Mouse (Mus musculus): ENCODE measurements around the gene Cnksr3.
A peak's percentile ranks its signal among the peaks of the same experiment; 100 is the strongest.

The Cnksr3 gene

DNA sequence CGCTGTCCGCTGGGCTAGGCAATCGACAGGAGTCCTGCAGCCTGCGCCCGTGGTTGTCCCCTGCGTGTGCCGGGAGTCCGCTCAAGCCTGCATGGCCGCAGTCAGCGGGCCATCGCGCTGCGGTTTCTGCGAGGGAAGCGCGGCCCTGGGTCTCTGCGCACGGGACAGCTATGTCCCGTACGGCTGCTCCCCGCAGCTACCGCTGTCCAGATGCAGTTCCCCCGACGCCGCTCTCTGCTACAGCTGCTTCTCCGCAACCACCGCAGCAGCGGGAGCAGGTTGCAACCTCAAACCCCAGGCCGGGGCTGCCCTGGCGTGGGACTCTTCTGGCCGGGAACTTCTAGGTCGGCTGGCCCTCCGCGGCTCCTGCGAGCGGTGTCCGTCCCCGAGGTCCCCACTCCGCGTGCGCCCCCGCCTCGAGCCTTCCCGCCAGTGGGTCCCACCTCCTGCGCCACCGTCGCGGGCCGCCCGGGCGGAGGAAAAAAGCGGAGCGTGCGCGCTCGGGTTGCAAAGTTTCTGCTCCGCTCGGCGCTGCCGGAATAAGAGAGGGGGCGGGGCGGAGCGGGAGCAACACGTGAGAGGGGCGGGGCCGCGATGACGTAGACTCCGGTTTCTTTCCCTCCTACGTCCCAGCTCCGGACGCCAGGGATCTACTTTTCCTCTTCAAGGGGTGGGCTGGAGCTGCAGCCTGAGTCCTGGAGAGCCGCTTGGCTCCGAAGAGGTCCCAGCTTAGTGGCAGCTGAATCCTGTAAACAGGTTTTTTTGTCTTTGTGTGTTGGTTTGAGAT, at the start of gene Cnksr3:
TSS of gene Cnksr3 (minus strand) at position 542 of the 787 bp plus-strand sequence.
- peak; percentile 96 for DNase-seq (ENCODE audit: low spot score)

DNA sequence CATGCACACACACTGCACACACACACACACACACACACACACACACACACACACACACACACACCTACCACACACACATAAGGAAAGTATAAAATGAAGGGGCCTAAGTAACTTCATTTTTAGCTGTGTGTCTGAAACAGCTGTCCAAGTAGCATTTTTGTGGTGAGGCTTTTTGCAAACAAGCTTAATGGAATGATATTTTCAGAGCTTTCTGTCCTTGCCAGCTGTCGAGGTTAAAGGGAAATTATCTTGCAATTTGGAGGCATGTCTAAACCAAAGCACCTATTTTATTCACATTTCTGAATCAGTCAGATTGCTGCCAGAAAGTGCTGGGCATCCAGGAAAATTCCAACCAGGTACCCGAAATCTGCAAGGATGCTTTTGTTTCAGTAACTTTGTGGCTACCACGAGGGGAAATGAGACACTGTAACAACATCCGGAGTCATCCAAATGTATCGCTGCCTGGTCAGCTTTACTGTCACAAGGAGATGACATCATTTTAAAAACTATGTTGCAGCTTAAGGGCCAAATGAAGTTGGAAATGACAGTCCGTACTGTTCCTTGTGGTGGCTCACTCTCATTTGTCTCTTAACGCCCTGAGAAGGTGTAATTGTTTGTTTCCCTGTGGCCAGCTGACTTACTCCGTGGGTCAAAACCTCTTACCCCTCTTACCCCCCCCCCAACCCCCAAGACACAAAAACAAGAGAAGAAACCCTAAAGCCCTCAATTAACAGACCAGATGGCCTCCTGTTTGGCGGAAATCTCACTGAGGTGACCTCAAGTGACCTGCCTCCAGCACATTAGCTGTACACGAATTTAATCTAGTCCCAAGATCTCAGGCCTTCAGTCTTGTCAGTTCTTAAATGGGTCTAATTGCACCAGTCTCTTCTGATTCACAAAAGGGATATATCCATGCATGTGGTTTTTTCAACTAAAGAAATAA, 48.4 kb upstream of the Cnksr3 start:
- DNase-seq (ENCODE audit: low spot score) = no peak

DNA sequence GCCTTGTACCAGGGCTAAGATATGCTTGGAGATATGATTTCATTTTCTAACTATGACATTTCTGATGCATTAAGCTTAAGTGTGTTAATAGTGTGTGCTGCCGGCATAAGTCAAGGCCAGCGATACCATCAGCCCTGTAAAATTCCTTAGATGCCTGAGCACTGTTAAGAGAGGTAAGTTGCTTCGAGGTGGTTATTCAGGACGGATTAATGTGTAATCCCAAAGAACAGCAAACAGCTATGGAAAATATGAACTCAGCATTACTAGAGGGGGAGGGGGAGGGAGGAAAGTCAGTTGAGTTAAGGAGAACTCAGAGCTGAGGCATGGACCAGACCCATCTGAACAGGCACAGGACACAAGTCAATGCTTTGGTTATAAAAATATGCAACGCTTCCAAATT, 46.6 kb upstream of the Cnksr3 start:
- peak; percentile 1 for DNase-seq (ENCODE audit: low spot score)

DNA sequence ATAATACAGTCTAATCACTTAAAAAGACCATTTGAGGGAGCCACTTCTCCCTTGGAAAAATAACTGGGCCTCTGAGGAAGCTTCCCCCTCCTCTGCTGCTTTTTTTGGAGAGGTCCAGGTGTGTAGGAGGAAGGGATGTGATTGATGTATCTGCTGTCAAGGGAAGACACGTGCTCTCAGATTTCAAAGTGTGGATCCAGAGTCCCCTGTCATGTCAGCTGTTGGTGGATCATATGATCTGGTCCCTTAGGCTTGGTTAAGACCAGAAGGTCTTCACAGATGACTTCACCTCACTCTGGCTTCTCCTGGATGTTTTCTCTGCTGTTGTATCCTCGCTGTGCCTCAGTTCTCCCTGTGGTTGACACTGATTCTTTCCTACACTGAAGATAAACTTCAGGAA, 38.4 kb upstream of the Cnksr3 start:
- no peak for DNase-seq (ENCODE audit: low spot score)

DNA sequence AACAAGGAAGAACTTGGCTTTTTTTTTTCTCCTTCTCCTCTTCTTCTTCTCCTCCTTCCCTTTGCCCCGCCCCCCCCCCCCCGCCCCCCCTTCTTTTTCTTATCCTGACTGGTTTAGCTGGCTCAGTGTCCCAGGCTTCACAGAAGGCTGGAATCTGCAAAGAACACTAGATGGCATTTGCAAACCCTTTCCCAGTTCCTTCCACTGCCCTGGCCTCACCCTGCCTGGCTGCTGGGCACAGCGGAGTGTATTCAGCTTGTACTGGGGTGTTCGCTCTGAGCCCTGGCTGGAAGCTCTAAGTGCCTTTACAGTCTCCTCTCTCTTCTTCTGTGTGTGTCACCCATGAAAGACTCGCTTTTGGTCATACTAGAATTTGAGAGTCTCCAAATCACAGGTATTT, 22.6 kb upstream of the Cnksr3 start:
- DNase-seq (ENCODE audit: low spot score) = no peak

DNA sequence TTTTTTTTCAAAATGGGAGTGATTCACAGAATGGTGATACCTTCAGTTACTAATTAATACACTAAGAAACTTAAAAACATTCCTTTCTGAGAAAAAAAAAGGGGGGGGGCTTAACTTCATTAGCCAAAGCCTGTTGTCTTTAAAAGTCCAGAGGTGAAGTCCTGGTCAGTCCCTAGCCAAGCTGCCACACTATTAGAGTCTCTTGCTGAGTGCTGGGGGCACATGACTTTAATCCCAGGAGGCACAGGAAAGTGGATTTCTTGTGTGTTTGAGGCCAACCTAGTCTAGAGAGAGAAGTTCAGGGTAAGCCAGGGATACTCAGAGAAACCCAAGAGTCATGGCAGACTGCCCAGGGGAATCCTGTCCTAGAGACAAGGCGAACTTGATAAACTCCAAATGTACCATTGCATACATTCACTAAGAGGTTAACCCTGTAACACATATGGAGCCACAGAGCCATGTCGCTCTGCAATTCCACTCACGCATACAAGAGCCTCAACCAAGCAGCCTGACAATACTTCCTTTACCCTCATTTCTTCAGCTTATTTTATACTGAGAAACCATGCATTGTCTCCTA, 5.6 kb upstream of the Cnksr3 start:
- DNase-seq (ENCODE audit: low spot score) = no peak

DNA sequence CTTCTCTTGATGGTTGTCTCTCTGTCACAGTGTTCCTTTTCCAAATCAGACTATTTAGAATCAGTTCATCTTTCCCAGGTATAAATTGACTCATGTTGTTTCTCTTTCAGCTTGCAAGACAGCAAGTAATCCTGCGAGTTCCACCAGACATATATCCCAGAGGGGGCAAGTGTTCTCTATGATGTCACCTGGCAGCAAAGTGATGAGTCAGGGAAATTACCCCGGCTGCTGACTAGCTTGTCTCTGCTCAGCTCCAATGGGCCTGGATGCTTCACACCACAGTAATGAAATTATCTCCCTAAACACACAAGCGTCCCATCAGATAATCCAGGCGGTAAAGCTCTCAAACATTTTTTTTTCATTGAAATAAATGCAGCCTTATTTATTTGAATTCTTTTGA, 2.7 kb upstream of the Cnksr3 start:
- DNase-seq (ENCODE audit: low spot score) = no peak

DNA sequence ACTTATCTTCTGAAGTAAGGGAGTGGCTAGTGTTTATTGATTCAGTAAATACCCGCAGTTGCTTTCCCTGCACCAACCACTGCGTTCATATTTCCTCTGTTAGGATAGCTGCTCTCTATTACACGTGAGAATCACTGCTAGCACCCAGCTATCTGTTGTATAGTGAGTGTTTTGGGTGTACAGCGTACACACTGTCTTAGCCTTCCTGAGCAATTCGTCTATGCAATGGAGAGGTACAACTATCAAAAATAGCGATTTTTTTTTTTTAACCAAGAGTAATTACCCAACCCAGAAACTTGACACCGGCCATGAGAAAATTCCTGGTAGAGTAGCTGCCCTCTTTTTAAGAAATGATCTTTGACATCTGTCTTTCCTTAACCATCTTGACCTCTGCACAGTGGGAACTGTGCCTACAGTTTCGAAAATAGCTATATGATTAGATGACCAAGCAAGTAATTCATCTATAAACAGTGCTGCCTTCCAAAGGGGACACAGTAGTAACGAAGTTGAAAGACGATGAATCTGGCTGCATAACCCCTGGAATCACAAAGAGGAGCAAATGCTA, 1.1 kb upstream of the Cnksr3 start:
- DNase-seq (ENCODE audit: low spot score) = no peak

DNA sequence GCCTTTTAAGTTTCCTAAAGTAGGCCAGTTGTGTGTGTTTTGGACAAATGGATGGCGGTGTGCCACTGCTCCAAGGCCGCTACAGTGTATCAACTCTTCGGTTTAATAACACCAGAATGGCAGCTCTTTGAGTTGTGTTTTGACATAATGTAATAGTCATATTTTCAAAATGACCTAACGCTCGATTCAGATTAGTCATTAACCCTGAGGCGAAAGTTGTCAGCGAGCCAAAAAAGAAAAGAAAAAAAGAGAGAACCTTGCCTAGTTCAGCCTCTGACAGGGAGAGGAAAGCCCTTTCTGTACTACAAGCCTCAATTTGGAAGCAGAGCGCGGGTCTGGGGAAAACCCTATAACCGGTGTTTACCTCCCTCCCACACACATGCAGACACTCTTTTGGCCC, 500 bp upstream of the Cnksr3 start:
- peak; percentile 69 for DNase-seq (ENCODE audit: low spot score)

DNA sequence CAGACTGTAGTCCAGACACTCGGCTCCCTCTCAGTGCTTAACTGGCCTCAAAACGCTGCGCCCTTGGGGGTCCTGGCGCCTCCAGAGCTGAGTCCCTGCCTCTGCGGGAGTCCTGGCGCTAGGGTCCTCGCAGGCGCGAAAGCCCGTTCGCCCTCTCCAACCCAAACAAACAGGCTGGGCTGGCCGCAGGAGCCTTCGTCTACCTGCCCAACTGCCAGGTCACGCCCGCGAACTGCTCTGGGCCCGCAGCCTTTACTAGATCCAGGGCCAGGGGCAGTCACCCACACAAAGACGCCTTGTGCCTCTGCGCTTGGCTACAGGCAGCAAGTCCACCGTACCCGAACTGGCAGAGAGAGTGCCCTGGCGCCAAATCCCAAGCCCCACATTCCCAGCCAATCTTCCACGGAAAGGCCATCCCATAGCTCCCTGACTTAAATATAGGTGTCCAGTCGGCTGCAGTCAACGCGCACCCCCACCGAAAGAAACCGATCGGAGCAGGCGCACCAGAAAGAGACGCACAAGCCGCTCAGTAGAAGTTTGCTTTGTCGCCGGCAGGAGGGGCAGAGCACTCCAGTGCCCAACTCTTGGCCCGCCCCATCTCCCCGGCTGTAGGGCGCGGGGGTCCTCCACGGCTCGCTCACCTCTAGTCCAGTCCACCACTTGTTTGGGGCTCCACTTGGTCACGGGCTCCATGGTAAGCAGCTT, 894 bp downstream of the Cnksr3 start:
- peak; percentile 78 for DNase-seq (ENCODE audit: low spot score)

DNA sequence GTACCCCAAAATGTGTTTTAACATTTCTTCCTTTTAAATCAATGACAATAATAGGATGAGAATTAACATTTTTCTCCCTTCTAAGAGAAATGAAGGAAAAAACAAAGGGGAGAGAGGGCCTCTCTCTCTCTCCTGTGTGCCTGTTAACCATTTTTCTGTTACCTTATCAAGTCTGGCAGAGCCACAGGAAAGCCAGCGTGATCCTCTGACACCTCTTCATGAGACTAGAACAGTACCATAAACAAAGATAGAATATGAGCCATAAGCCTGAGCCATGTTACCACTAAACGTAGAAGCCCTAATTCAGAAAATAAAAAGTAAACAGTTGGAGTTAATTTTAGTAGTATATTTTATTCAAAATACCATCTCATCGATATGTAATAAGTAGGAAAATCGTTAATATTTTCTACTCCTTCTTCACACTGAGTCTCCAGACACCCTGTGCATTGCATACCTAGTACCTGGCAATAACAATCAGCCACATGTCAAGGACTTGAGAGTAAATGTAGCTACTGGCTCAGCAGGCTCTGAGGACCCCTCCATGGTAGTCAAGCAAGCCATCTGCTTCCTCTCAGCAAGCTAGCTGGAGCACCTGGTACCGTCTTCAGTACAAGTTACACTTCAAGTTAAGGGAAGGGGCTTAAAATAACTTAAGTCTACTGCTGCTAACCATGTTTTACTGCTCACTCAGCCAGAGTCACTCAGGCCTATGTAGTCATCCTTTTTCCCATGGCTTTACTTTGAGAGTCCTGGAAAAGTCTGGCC, 2.2 kb downstream of the Cnksr3 start:
- DNase-seq (ENCODE audit: low spot score) = no peak

DNA sequence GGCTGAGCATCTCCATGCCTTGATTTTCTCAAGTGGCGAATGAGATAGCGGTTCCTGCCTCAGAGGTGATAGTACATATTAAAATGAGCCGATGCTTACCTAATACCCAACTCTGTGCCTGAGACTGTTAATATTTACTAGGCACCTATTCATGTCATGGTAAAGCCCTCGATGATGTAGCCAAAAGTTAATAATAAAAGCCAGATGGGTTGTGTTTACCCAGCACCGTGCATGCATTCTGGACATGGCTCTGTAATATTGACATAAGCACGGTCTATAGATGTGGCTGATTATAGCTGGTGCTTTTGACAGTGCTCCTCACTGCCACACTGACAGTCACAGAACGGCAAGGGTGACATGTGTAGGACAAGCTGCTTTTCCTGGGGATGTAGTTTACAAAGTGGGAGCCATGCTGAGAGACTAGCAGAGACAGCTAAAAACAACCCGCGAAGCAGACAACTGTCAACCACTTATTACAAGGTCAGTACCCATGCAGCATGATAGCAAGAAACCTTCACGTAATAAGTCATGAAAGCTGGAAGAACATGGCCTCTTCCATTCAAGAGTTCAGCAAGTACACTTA, 3.1 kb downstream of the Cnksr3 start:
- no peak for DNase-seq (ENCODE audit: low spot score)

DNA sequence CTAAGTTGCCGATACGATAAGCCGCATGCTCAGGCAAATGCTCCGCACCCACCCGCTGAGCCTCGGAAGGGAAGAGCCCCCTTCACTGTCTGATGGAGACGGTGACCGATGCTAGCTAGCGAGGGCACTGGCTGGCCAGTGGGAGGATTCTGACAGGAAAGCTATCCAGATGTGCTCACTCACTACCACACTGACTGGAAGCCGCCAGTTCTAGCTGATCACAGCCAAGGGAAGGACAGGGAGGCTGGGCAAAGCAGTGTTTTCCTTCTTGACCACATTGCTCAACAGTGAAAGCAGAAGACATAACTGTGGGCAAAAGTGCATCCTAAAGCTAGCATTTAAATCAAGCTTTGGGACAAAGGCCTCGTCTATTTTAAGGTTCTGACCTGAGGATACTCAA, 4.7 kb downstream of the Cnksr3 start:
- DNase-seq (ENCODE audit: low spot score) = peak; percentile 32

DNA sequence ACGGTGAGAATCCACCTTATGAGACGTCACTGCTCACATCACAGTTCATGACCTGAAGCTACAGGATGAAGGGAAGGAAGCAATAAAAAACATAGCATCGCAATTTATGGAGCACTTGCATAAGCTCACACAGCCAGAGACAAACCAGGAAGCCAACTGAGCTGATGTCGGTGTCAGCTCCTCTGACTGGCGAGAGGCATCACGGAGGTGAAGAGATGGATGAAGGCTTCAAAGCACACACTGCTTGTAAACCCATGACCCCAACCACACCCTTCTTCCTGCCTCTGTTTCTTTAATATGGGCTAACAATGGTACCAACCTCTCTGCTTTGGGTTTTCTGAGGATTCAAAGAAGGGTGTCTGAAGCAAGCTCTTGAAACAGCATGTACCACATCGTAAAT, 5.5 kb downstream of the Cnksr3 start:
- DNase-seq (ENCODE audit: low spot score) = no peak

DNA sequence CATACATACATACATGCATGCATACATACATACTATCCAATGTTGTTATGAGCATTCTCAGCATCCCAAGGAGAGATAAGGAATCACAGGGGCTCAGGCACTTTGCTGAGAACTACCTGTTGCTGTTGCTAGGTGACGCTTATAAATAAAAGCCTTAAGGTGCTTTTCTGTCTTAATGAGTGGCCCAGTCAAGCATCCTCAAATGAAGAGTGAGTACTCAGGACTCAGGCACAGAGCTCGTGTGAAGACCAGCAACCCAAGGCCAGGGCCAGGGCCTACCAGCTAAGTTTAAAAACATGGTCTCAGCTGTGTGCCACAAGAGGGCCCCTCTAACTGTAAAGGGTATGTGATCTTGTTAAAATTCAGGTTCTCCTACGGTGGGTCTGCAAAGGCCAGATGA, 6.5 kb downstream of the Cnksr3 start:
- DNase-seq (ENCODE audit: low spot score) = peak; percentile 63

DNA sequence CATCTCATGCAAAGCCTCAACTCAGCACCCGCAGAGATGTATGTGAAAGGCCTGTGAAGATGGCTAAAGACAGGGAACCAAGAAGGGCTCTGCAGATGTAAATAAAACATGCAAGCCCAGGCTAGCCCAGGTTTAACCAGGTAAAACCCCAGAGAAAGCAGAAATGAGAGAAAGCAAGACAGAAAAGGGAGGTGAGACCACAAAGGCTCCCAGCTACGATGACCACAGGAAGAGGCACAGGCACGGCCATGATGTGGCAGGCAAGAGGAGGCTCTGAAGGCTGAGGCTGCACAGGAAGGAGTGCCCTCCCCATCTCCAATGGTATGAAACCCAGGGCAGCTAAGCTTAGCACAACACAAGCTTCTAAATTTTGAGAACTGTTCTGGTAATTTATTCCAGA, 7.1 kb downstream of the Cnksr3 start:
- DNase-seq (ENCODE audit: low spot score) = no peak

DNA sequence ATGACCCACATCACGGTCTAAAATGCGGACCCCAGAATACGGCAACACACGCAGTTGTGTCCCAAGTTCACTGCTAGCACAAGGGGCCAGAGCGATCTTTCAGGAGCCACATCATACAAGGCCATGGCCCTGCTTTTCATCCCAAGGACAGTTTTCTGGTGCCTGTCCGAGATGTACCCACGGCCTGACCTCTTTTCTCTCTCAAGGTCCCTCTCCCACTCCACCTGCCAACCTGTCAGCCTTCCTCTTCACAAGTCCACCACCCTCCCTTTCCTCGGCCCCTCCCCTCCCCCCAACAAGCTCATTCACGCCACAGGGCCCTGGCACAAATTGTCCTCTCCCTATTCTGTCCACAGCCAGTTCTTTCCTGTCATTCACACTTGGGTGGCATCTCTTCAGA, 9.5 kb downstream of the Cnksr3 start:
- DNase-seq (ENCODE audit: low spot score) = no peak

DNA sequence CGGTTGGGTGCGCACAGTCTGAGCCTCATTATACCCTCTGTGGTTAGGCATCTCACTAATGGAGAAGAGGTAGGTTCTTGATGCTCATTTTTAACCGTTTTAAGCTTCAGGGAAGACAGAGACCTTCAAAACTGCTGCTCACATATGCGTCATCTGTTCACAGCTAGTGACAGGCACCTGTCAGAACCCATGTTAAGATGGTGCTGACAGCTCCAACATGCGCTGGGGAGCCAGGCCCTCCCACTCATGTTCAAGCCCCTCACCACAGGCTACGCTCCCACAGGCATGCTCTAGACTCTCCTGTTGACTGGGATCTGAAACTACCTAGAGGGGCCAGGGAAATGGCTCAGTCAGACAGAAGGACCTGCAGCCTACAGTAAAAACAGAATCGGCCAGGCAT, 11.4 kb downstream of the Cnksr3 start:
- DNase-seq (ENCODE audit: low spot score) = no peak

DNA sequence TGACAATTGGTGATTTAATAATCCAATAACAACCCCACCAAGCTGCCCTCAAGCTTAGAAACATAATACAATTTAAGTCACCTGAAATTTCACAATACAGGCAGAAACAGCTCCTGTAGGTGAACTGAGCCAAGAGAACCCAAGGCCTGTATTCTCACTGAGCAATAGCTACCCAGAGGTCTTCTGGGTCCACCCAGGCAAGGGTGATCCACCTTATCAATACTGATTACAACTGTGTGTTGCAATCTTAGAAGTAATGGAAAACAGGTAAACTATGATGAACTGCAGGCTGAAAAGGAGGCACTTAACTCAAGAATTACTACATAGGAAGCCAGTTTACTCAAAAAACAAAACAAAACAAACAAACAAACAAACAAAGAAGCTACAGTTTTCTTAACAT, 13.8 kb downstream of the Cnksr3 start:
- no peak for DNase-seq (ENCODE audit: low spot score)

DNA sequence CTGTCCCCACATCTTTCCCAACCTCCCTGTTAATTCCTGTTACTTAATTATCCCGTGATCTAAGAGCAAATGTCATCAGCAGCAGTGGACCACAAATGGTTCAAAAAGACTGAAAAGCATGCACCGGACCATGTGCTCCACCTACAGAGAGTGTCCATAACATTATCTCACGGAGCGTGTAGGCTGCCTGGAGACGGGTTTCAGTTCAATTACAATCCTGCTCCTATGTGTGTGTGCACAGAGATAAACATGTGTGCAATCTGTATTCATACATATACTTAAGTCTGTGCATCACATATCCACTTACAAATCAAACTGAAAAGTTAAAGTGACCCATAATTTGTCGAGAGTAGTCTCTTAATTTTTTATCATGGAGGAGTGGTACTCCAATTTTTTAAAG, 14.3 kb downstream of the Cnksr3 start:
- no peak for DNase-seq (ENCODE audit: low spot score)
